Mouse (Mus musculus) heart, postnatal 0 days (tissue): Measurements from ENCODE around the gene Rbx1.

Experiments used
- CTCF ChIP-seq: IDR thresholded peaks from 2 replicates; pipeline ENCODE4 v1.5.1; 2016; ENCODE audit warnings: antibody characterized with exemption, control low read depth, low read depth
- EP300 ChIP-seq: IDR thresholded peaks from 2 replicates; pipeline ENCODE4 v1.6.1; 2016; ENCODE audit warnings: antibody characterized with exemption, low read depth

DNA sequence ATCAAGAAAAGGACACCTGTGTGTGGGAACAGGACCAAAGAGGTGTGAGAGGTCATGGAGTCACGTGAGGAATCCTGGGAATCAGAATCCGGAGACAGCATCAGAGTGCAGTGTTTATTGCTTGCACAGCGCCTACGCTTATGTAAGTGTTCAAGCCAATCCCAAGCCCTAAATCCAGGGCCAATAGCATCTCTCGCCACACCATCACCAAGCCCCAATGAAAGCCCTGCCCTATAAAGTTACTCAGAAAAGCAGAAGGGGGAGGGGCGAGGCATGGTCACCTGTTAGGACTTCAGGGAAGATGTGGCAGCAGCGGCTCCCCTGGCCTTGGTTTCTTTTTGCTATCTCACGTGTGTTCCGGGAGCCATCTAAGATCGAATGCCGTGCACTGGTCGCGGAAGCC is 14.9 kb downstream of the Rbx1 start:
- TF ChIP-seq CTCF, result no peak
- TF ChIP-seq EP300, result no peak
